Mouse (Mus musculus) liver, embryonic 15.5 days (tissue): ENCODE results near the gene Oaf. TPM values are rescaled to one million over a fixed set of nuclear protein-coding genes. Genes with fewer than 3 reads are reported as not detected.

Source experiments
- ATAC-seq: fragments of 200-750 bp; cut with Nextera tagmentation; 2 replicates; pipeline ENCODE4 v1.8.0; 2017; ENCODE audit warnings: moderate number of reproducible peaks, mild to moderate bottlenecking, moderate library complexity; ENCODE audit not compliant: insufficient read depth
- H3K27ac ChIP-seq: fragments of 300-500 bp; sonication (generic); replicated peaks from 2 replicates; pipeline ENCODE4 v1.5.1; 2015; ENCODE audit warnings: mild to moderate bottlenecking, inconsistent platforms
- H3K27me3 ChIP-seq: fragments of 300-500 bp; sonication (generic); 2 replicates; pipeline ENCODE4 v1.6.1; 2015; ENCODE audit warnings: mild to moderate bottlenecking, inconsistent platforms
- H3K36me3 ChIP-seq: fragments of 300-500 bp; sonication (generic); replicated peaks from 2 replicates; pipeline ENCODE4 v1.6.1; 2015; ENCODE audit warnings: moderate library complexity, mild to moderate bottlenecking, inconsistent platforms
- H3K4me1 ChIP-seq: fragments of 300-500 bp; sonication (generic); replicated peaks from 2 replicates; pipeline ENCODE4 v1.6.1; 2015; ENCODE audit warnings: inconsistent platforms
- H3K4me2 ChIP-seq: fragments of 300-500 bp; sonication (generic); 2 replicates; pipeline ENCODE4 v1.6.1; 2015; ENCODE audit warnings: moderate library complexity, mild to moderate bottlenecking, inconsistent platforms
- H3K4me3 ChIP-seq: fragments of 300-500 bp; sonication (generic); replicated peaks from 2 replicates; pipeline ENCODE4 v1.5.1; 2015; ENCODE audit warnings: mild to moderate bottlenecking, inconsistent platforms
- H3K9ac ChIP-seq: fragments of 300-500 bp; sonication (generic); 2 replicates; pipeline ENCODE4 v1.6.1; 2015; ENCODE audit warnings: moderate library complexity, mild to moderate bottlenecking, inconsistent platforms
- H3K9me3 ChIP-seq: fragments of 300-500 bp; sonication (generic); replicated peaks from 2 replicates; pipeline ENCODE4 v1.6.1; 2016; ENCODE audit warnings: inconsistent platforms
- WGBS: fragments of 180-500 bp; shearing (Covaris S2); methylation state at CpG from one replicate; pipeline ENCODE4 v1.1.7; 2015; ENCODE audit warnings: mixed read lengths; ENCODE audit not compliant: insufficient replicate concordance; 5-methylcytosine and 5-hydroxymethylcytosine counted together
- polyA plus RNA-seq: library from polyadenylated mRNA; unstranded; fragments of >200 nt; fragmentation: Nextera tagmentation; extraction: Ambion mirVana; gene quantifications from 2 replicates; pipeline ENCODE4 v1.2.1, GENCODE M21; 2015

Gene Oaf
- polyA plus RNA-seq, 1 experiment from 2014 or later = 30.0 TPM

DNA sequence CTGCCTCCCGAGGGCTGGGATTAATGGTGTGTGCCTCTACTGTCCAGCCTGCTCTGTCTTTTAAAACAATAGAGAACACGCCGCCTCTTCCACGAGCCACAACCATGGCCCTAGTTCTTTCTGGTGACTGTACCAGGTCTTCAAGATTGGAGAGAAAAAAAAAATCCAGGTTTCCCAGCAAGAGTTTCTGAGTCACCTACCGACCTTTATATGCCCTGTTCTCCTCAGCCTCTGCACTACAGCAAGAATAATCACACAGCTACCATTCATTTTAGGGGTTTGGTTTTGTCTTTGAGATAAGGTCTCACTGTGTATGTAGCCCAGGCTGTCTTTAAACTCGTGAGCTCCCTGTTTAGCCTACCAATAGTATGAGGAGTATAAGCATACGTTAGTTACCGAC is 2.3 kb upstream of the Oaf start:
- peak overlapping the region; percentile 39 for H3K4me2 ChIP-seq
- 29% methylated on average over 8 of the region's 8 CpGs for WGBS
- no peaks in the 10 kb centered on the region for H3K27me3 ChIP-seq
- H3K9ac ChIP-seq = peak overlapping the region; percentile 25; the same call in 1 of the 2 replicates
- peaks cover 96% of the 10 kb centered on the region for H3K4me1 ChIP-seq
- 0 out of 2 replicates have a peak, but pooled peaks cover under 1% of the 10 kb centered on the region for H3K36me3 ChIP-seq
- H3K27ac ChIP-seq = peak overlapping the region; percentile 93
- no peak for ATAC-seq
- no peak overlapping the region for H3K4me3 ChIP-seq
- H3K9me3 ChIP-seq = no peaks in the 10 kb centered on the region

GRCm38 (mm10) chr9:43241291-43241690 is 1.6 kb upstream of the Oaf start:
- Histone ChIP-seq H3K4me2 (peak overlapping the region; percentile 39), H3K36me3 (peaks cover 8% of the 10 kb centered on the region), H3K4me3 (no peak overlapping the region), H3K4me1 (peaks cover 96% of the 10 kb centered on the region), H3K27ac (peak overlapping the region; percentile 93), H3K9me3 (no peaks in the 10 kb centered on the region), H3K9ac (peak overlapping the region; percentile 25; the same call in 1 of the 2 replicates), H3K27me3 (no peaks in the 10 kb centered on the region)
- 22% methylated on average over 4 of the region's 4 CpGs for WGBS
- ATAC-seq = no peak

GRCm38 (mm10) chr9:43240594-43240900 is 836 bp upstream of the Oaf start:
- 28% methylated on average over 2 of the region's 2 CpGs for WGBS
- no peaks in the 10 kb centered on the region for H3K27me3 ChIP-seq
- peaks cover 13% of the 10 kb centered on the region for H3K36me3 ChIP-seq
- 0 out of 2 replicates have a peak overlapping the region, but pooled peaks have one; percentile 40 for H3K9ac ChIP-seq
- H3K27ac ChIP-seq = peak overlapping the region; percentile 93
- peak overlapping the region; percentile 95 for H3K4me2 ChIP-seq
- H3K9me3 ChIP-seq = no peaks in the 10 kb centered on the region
- ATAC-seq = no peak
- H3K4me3 ChIP-seq = peak overlapping the region; percentile 84
- H3K4me1 ChIP-seq = peaks cover 96% of the 10 kb centered on the region

GRCm38 (mm10) chr9:43238631-43239545 is 823 bp downstream of the Oaf start:
- no peaks in the 10 kb centered on the region for H3K9me3 ChIP-seq
- peaks cover 13% of the 10 kb centered on the region for H3K36me3 ChIP-seq
- peak overlapping the region; percentile 93 for H3K27ac ChIP-seq
- H3K9ac ChIP-seq = peak overlapping the region; percentile 87
- WGBS = 1% methylated on average over 50 of the region's 51 CpGs
- no peaks in the 10 kb centered on the region for H3K27me3 ChIP-seq
- H3K4me1 ChIP-seq = peaks cover 99% of the 10 kb centered on the region
- peak overlapping the region; percentile 84 for H3K4me3 ChIP-seq
- no peak for ATAC-seq
- peak overlapping the region; percentile 95 for H3K4me2 ChIP-seq

GRCm38 (mm10) chr9:43238167-43238566 is 1.5 kb downstream of the Oaf start:
- Histone ChIP-seq H3K4me3 (peak overlapping the region; percentile 84), H3K9me3 (no peaks in the 10 kb centered on the region), H3K9ac (peak overlapping the region; percentile 87; the same call in 1 of the 2 replicates), H3K4me1 (peaks cover 99% of the 10 kb centered on the region), H3K4me2 (peak overlapping the region; percentile 95), H3K27me3 (no peaks in the 10 kb centered on the region), H3K27ac (peak overlapping the region; percentile 93), H3K36me3 (peaks cover 13% of the 10 kb centered on the region)
- 19% methylated on average over 2 of the region's 2 CpGs for WGBS
- ATAC-seq = no peak

GRCm38 (mm10) chr9:43237111-43237775 is 2.5 kb downstream of the Oaf start:
- peaks cover 99% of the 10 kb centered on the region for H3K4me1 ChIP-seq
- H3K36me3 ChIP-seq = peaks cover 13% of the 10 kb centered on the region
- peak overlapping the region; percentile 84 for H3K4me3 ChIP-seq
- peak overlapping the region; percentile 93; the same call in 1 of the 2 replicates for H3K27ac ChIP-seq
- no peaks in the 10 kb centered on the region for H3K27me3 ChIP-seq
- ATAC-seq = no peak
- H3K9me3 ChIP-seq = no peaks in the 10 kb centered on the region
- peak overlapping the region; percentile 87 for H3K9ac ChIP-seq
- peak overlapping the region; percentile 95 for H3K4me2 ChIP-seq
- 44% methylated on average over 7 of the region's 7 CpGs for WGBS

DNA sequence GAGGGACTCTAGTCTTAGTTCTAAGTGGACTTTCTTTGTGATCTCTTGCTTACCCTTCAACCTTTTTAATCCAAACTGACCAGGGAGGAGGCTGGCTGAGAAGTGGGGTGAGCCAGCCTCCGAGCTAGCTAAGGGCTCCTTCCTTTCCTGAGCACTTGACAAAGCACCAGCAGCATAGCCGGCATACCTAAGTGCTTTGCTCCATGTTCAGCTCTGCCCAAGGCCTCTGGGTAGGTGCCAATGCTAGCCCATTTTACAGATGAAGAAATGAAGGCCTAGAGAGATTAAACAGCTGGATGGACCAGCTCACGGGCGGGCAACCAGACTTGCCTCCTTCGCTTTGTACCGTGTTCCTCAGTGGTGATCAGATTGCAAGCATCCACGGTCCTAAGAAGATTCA is 3.1 kb downstream of the Oaf start:
- peak overlapping the region; percentile 84; the same call in 1 of the 2 replicates for H3K4me3 ChIP-seq

GRCm38 (mm10) chr9:43236106-43236505 is 3.6 kb downstream of the Oaf start:
- no peak overlapping the region for H3K4me3 ChIP-seq
- H3K36me3 ChIP-seq = peaks cover 22% of the 10 kb centered on the region
- peak overlapping the region; percentile 93 for H3K27ac ChIP-seq
- no peaks in the 10 kb centered on the region for H3K9me3 ChIP-seq
- ATAC-seq = no peak
- H3K9ac ChIP-seq = no peak overlapping the region
- WGBS = 77% methylated on average over 1 of the region's 1 CpGs
- peak overlapping the region; percentile 95; the same call in 1 of the 2 replicates for H3K4me2 ChIP-seq
- H3K27me3 ChIP-seq = no peaks in the 10 kb centered on the region
- peaks cover 99% of the 10 kb centered on the region for H3K4me1 ChIP-seq

More for the DNA sequence above, 3.1 kb downstream of the Oaf start:
- Histone ChIP-seq H3K9me3 (no peaks in the 10 kb centered on the region), H3K36me3 (peaks cover 18% of the 10 kb centered on the region), H3K9ac (no peak overlapping the region), H3K4me1 (peaks cover 99% of the 10 kb centered on the region), H3K27ac (0 out of 2 replicates have a peak overlapping the region, but pooled peaks have one; percentile 93), H3K4me2 (peak overlapping the region; percentile 95), H3K27me3 (no peaks in the 10 kb centered on the region)
- WGBS = 80% methylated on average over 7 of the region's 7 CpGs
- no peak for ATAC-seq

DNA sequence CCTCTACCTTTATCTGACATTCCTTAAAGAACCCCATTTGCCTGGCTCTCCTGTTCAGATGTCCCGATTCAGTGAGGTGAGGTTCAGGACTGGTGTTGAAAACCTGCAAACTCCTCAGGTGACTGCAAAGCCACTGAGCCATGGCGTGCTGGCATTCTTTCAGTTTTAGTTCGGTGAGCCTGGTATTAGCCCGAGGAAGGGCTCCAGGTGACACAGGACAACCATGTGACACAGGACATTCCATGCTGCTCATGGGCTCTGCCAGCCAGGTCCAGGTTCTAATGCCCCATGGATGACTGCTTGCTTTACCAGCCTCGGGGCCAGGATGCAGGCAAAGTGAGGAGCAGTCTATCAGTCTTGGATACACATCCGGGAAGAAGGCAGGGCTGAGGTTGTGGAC is 4.4 kb downstream of the Oaf start:
- no peak for ATAC-seq
- peaks cover 99% of the 10 kb centered on the region for H3K4me1 ChIP-seq
- H3K4me2 ChIP-seq = peak overlapping the region; percentile 95
- peaks cover 30% of the 10 kb centered on the region for H3K36me3 ChIP-seq
- no peaks in the 10 kb centered on the region for H3K9me3 ChIP-seq
- no peak overlapping the region for H3K4me3 ChIP-seq
- peak overlapping the region; percentile 93 for H3K27ac ChIP-seq
- no peak overlapping the region for H3K9ac ChIP-seq
- no peaks in the 10 kb centered on the region for H3K27me3 ChIP-seq
- WGBS = 75% methylated on average over 6 of the region's 6 CpGs

- WGBS = 13% methylated on average over 5 of the region's 5 CpGs
- peak overlapping the region; percentile 51 for H3K9ac ChIP-seq
- H3K9me3 ChIP-seq = no peaks in the 10 kb centered on the region
- peak overlapping the region; percentile 93 for H3K27ac ChIP-seq
- peaks cover 38% of the 10 kb centered on the region for H3K36me3 ChIP-seq
- H3K4me1 ChIP-seq = peaks cover 99% of the 10 kb centered on the region
- H3K27me3 ChIP-seq = no peaks in the 10 kb centered on the region
- ATAC-seq = peak; percentile 90
- H3K4me2 ChIP-seq = peak overlapping the region; percentile 95
- H3K4me3 ChIP-seq = peak overlapping the region; percentile 6; the same call in 1 of the 2 replicates
These were observed 5.2 kb downstream of the Oaf start for GRCm38 (mm10) chr9:43234496-43234895.

- Histone ChIP-seq H3K36me3 (peaks cover 45% of the 10 kb centered on the region), H3K27ac (peak overlapping the region; percentile 93), H3K4me1 (peaks cover 96% of the 10 kb centered on the region), H3K9me3 (no peaks in the 10 kb centered on the region), H3K4me2 (peak overlapping the region; percentile 95; the same call in 1 of the 2 replicates), H3K4me3 (no peak overlapping the region), H3K27me3 (no peaks in the 10 kb centered on the region), H3K9ac (peak overlapping the region; percentile 51; the same call in 1 of the 2 replicates)
- 89% methylated on average over 1 of the region's 1 CpGs for WGBS
- ATAC-seq = no peak
These were observed 6.2 kb downstream of the Oaf start for GRCm38 (mm10) chr9:43233515-43233914.
